Mouse (Mus musculus) thymus, postnatal 10 days (tissue): Measurements from ENCODE around the gene Bpgm.

Experiments used
- DNase-seq, 2 experiments: peaks; one replicate each; pipeline ENCODE4 v3.0.0; 2021; ENCODE audit warnings: low spot score in 2 of 2

Gene Bpgm

DNA sequence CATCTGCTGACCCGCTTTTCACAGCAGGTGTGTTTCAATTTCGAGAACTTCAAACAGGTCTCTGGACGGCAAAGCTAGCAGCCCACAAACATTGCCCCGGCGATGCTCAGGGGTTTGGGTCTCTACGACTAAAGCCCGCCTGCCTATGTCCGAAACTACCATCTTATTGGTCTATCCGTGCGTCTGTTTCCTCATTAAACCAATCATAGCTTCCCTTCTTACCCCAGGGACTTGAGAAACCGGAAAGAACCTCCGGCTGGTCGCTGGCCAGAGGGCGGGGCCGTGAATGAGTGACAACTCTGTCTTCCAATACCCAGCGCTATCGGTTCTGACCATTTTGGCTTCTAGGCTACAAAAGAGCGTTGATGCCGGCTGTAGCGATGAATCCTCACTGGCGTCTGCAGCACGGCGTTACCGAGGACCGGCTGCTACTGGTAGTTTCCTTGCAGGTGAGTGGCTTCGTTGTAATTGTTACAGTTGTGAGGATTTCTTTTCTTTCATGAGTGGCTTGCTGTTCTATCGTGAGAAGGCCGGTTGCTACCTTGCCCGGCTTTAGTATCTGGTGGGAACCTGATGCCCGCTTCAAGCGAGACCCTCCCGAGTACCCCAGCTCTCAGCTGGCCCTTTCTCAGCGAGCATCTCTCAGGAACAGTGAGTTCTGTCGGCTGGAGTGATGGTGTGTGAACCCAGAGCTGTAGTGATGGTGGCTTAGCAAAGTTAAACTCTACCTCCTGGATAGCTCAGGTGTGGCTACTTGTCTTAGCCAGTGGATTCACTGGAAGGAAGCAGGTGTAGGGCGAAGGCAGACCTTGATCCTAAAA lies at the start of gene Bpgm:
Gene Bpgm (plus strand): TSS at position 234 of the 821 bp plus-strand sequence.
- peak; percentile 96 to 98 for DNase-seq

DNA sequence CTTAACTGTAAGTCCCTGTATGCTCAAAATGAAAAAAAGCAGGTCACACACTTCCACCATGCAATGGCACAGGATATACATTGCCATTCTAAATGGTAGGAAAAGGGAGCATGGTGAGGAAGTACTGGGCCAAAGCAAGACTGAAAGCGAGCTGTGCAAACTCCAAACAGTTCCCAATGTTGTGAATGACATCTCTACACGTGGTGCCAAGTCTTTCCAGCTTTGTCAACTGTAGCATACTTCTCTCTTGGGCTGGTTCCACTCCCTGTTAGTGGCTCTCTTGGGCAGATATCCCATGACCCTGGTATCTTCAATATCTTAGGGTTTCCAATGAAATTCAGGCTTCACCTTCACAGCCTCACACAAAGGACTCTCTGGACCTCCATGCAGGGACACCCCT lies 37.0 kb upstream of the Bpgm start:
- no peak for DNase-seq

DNA sequence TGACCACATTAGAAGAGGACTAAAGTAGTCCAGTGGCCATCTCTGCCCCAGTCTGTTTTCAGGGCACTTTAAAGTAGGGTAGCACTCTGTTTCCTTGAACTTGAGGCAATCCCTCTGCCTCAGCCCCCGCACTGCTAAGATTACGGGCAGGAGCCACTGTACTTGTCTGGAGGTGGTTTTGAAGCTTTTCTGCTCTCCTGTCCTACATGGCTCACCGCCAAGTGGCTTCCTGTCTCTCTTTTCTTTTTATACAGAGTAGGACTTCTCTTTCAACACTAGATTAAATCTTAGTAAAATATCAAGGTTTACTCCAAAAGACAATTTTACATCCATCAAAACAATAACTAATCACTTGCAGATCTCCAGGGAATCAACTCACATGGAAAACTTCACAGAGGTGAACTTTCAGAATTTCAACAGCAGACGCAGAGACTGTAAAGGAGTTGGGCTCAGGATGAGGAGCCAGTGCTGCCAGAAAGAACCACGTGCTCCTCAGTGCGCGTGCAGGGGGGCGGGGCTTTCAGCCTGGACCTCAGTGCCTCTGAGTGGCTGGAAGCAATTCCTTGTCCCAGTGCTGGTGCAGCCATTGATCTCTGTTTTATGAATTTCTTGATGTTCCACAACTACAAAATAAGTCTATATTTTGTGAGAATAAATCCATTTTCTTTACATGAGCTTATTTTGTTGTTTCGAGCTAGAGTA lies 34.3 kb upstream of the Bpgm start:
- no peak for DNase-seq

DNA sequence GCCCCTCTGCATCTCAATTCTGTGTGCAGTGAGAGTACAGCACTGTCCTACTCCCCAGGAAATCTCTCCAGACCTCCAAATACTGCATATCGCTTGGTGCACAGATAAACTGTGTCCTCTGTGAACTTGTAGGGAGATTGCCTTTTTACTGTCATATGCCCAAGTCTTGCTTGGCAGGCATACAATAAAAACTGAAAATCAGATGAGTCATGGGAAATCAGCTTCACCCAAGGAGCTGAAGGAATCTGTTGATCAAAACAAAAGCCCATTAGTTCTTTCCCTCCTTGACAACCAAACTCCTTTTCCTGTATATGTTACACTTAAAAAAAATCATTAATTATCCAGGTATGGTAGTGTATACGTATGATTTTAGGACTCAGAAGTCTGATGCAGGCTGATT lies 32.2 kb upstream of the Bpgm start:
- DNase-seq: no peak

DNA sequence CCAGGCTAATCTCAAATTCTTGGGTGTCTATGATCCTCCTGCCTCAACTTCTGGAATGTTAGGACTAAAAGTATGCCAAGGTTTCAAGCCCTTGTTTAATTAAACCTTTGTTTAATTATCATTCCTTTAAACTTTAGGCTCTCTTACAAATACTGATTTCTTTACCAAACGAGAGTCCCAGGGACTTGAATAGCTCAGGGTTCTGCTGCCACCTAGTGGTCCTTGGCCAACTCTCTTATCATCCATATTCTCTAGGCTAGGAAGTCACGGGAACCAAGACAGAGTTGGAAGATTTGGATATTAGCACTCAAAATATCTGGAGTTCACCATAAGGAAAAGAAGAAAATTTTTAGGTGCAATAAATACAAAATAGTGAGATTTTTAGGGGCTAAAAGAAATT lies 28.0 kb upstream of the Bpgm start:
- peak; percentile 45 to 73 for DNase-seq

DNA sequence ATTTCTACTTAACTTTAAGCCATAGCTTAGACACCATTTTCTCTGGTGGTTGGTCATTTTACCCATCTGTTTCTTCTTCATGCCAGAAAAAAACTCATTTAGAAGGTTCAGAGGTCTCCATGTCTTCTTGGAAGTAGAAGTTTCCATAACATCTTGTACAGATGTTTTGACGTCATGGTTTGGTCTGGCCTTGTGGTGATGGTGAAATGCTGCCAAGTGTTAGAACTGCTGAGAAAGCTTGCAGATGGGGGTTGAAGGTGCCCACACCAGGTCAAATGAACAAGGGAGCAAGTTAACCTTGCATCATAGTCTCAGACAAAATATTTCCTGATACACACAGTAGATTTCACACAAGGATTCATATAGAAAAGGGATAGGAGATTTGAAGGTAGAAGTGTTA lies 27.3 kb upstream of the Bpgm start:
- no peak for DNase-seq

DNA sequence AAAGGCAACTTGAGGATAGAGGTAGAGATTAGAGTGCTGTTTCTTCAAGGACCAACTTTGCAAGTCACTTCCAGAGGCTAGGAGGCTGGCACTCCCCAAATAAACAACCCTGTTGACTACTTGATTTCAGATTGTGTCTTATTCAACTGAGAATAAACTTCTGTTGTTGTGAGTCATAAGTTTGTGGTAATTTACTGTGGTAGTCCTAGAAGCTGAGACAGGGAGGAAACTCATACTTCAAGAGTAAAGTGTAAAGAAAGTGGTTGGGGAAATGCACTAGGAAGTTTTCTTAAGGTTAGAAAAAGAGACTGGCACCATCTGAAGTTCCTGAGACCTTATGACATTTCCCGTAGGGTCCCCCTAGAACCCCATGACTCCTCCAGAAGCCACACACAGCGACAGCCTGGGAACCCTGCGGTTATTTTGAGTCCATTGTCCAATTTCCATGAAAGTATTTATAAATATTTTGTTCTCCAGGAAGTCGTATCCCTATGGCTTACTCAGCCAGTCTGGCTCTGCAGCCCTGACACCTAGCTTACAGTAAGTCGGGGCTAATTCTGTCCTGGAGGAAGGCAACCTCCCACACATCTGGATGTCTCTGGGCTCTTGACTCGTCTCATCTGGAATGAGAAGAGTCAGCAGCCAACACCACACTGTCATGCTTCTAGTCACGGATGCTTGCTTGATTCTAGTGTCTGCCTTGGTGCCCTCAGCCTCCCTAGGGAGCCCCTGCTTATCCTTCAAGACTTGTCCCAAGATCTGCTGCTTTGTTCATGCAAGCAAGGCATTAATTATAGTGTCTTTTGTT lies 22.8 kb upstream of the Bpgm start:
- no peak for DNase-seq

DNA sequence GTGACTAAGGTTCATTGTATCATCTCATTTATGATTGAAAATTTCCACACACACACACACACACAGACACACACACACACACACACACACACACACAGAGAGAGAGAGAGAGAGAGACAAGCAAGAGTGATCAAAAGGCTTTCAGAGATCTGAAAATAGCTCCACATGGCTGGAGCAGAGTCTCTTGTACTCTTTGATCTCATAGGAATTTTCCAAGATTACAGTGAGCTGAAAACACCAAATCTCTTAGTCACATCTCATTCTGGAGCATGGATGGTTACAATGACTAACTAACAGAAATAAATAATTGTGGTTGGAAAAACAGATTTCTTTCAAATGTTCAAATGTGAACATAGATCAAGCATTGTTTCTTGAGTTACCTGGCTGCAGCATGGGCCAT lies 16.6 kb upstream of the Bpgm start:
- no peak for DNase-seq

DNA sequence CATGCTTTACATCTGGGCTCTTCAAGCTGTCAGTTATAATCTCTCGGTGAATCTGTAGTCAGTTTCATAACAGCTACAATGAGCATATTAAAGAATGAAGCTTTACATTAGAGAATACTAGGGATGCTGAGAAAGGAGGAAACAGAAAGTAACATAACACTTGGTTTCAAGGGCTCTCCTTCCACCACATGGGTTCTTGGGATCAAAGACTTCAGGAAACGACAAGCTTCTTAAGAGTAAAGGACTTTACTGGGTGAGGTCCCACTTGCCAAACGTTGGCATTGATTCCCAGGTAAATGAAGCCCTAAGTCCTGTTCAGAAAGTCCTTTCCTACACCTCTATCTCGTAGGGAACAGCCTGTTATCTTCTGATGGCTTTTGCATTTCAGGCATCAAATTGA lies 15.4 kb upstream of the Bpgm start:
- DNase-seq: no peak

DNA sequence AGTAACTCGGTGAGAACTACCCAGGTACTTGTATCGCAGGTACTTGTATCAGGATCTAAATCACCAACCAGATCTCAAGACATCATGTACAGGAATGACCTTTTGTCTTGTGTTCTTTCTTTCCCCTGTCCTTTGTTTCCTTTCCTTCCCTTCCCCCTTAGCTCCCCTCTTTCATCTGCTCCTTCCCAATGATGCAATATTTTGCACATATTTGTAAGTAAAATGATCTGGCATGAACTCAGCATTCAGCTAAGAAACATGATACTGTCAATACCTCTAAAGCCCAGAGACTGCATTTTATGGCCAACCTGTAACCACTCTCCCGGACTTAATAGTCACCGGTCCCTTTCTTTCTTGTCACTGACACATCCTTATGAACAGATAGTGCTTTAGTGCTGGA lies 12.4 kb upstream of the Bpgm start:
- no peak for DNase-seq

DNA sequence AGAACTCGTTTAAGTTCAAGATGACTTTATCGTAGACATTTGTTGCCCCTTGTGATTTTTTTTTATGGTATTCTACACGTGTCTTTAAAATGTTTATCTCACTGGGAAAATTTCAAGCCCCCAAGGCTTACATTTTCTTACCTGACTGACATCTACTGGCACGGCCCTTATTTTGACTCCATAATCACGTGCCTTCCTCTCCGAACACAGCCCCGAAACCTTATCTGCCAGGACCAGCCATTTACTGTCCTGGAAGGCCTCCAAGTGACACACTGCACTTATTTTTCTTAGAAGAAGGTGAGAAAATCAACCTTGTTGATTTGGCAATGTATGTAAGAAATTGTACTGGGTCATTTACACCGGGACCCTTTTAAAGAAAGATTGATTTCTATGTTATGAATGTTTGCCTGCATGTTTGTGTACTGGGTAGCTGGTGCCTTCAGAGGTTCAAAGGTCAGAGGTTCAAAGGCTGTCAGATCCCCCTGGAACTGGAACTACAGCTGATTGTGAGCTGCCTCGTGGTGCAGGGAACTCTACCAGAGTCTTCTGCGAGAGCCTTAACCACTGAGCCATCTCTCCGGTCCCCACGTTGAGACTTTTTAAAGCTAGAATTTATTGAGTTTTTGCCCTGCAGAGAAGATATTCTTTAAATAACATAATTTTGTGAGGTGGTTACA lies 4.4 kb upstream of the Bpgm start:
- DNase-seq: no peak

DNA sequence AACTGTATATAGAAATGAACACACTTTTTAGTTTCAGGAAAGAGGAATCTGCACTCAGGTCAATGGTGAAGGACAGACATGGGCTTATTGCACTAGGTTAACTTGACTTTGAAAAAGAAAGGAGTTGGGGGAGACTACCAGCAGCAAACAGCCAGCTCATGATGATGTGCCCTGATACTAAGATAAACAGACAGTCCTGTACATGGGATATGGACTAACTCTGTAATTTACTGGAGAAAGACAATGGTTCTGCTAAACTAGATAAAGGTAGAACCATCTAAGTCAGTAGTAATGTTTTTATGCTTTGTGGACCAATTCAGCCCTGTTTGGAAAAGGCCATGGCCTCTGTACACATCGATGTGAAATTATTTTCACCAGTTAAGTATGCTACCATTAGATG lies 2.7 kb upstream of the Bpgm start:
- no peak for DNase-seq

DNA sequence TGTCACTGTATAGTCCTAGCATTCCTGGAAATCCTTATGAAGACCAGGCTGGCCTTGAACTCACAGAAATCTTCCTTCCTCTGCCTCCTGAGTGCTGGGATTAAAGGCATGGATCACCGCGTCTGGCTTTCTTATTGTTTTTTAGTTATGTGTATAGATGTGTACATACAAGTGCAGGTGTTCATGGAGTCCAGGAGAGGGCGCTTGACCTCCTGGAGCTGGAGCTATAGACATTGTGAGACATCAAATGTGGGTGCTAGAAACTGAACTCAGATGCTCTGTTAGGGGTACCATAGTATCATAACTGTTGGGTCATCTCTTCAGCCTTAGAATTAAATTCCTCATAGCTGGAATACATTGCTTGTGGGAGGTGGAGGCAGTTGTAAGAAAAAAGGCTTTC lies 2.0 kb upstream of the Bpgm start:
- no peak for DNase-seq

DNA sequence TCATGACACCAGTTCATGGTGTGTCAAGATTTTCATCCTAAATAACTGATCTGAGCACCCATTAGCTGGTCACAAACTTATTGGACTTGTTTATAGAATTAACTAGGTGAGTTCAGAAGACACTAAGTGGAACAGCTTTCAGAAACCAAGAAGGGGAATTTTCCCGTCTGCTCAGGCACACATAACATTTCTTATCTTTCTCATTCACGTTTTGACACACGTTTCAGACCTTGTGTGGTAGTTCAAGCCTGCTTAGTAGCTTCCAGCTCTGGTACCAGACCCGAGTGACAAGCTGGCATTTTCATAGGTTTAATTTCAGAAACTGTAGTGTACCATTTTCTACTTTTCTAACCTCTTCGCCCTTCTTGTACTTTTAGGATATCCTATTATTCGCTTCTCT lies 616 bp upstream of the Bpgm start:
- DNase-seq: no peak

DNA sequence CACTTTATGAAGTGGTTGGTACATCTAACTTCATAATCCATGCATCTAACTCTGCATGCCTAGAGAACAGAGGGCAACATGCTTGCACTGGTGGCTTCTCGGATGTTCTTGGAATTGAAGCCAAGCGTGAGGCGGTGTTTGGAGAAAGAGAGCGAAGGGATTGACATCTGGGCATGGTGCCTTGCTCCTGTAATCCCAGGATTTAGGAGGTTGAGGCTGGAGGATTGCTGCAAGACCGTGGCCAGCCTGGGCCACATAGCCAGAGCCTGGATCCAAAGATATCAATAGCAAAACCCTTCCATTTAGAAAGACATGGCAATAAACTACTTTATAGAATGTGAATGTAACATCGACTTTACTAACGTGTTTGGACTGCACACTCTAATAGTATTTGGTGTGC lies 2.0 kb downstream of the Bpgm start:
- no peak for DNase-seq

DNA sequence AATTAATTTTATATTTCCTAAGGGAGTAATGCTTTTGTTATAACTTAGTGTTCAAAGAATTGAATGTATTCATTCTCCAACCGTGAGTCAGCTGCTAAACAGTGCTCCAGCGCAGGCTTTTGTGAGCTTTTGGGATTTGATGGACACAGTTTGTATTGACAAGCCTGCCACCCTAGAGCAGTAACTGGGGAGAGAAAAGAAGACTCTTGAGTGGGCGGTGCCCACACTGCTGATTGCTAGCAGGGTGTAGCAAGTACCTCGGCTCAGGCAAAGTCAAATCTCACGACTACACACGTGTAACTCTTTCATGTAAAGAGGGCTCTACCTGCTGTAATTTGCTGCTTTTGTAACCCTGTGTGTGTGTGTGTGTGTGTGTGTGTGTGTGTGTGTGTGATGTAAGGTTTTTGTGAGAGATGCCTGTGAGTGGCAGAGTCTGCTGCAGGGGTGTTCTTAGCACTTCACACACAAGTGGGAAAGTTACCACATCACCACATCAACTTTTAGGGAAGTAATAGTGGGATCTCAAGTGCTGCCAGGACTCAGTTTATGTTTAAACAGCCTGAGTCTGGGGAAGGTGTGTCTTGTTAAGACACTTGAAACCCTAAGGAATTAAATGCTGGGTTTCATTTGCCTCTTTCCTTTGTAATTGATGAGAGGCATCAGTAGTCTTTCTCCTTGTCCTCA lies 2.8 kb downstream of the Bpgm start:
- no peak for DNase-seq

DNA sequence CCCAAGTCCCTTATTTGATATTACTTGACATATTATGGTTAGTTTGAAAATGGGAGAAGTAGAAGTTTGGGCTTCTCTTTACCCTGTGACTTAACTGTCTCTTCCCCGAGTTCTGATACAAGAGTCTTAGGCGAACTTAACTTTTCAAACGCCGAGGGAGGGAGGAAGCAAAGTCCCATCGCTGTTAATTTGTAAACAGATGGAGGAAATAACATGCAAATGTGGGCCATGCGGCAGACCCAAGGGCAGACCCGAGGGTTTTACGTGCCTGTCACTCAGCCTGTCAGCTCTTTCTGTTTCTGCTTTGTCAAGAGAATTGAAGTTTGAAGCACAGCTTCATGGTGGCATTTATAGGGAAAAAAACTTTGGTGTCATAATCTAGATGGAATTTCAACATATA lies 3.5 kb downstream of the Bpgm start:
- no peak for DNase-seq

DNA sequence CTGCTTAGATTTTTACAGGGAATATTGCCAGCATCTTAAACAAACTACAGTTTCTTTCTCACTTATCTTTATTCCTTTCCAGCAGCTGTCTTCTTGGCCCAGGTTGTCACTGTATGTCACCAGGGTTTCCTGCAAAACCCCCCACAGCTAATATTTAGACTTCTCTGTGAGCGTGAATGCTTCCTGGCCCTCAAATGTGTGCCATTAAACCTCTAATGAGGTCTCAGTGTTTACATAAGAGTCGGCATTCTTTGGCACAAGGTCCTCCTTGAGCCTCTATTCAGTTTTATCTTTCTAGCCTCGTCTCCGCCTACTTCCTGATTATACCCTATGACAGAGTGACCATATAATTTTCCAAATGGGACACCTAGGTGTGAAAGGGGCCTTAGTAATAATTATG lies 4.7 kb downstream of the Bpgm start:
- no peak for DNase-seq

DNA sequence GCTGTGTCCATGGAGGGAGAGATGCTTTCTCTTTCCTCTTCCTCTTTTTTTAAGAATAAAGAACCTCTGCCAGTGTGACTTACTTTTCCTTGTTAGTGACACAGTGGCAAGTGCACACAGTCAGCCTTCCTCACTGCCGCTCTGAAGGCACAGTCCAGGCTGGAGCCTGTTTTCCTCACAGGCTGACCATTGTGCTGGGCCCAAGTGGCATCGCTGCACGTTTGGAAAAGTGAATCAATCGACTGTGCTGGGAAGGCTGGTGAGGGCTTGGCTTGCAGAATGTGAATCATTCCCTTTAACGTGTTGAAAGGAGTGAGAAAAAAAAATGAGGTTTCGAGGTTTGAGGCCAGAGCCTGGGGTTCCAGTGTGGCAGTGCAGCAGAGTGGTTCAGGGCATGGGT lies 5.3 kb downstream of the Bpgm start:
- DNase-seq: no peak

DNA sequence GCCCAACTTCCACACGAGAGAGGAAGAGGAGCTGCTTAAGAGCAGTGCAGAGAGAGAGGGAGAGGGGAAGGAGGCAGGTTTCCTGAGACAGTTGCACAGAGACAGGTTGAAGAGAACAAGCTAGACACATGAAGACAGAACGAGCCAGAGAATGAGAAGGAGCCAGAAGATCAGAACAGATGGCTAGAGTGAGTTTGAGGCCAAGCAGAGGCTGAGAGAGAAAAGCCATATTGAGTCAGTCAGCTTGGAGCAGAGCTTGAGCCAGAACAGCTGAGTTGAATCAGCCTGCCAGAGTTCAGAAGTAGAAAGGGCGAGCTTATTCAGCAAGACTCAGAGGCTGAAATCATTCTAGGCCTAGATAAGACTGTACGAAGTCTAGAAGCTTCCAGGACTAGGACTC lies 6.8 kb downstream of the Bpgm start:
- no peak for DNase-seq

DNA sequence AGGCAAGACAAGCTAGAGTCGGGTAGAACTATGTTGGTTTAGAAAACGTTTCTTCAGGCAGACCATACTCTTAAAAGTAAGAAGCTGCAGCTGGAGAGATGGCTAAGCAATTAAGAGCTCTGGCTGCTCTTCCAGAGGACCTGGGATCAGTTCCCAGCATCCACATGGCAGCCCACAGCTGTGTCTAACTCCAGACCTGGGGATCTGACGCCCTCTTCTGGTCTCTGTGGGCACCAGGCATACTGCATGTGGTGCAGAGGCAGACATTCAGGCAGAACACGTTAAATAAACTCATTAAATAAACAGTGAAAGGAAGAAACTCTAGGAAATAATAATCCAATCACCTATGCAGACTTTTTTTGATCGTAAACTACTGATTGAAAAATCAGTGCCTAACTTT lies 7.4 kb downstream of the Bpgm start:
- DNase-seq: no peak

DNA sequence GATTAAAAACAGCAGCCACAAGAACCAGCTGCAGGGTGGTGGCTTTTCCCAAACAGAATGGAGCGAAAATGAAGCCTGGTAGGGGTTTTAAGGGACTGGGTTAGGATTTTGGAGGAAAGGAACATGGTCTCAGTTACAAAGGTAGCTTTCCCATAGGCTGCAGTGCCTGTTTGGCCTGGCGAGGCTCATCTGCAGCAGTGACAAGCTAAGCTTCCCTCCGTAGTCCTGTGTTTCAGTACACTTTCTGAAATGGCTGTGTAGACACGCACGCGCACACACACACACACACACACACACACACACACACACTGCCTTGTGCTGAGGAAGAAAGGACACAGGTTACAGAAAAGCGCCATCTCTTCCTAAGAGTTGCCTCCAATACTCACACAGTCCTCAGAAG lies 7.8 kb downstream of the Bpgm start:
- no peak for DNase-seq
